Comparison of ENCODE assay signal across 8 mouse cellular contexts in genomic region chr10:112002544-112003215, GRCm38 (mm10). TPM values are rescaled to one million over a fixed set of nuclear protein-coding genes. Genes with fewer than 3 reads are reported as not detected.
A peak's percentile ranks its signal among the peaks of the same experiment; 100 is the strongest.
DNase-seq lines count a peak whose midpoint lies in the region; ATAC-seq lines count a peak whose summit lies in the region.

Gene Glipr1 (minus strand): TSS chr10:112002631.

- ATAC-seq in monocyte, adult 5-6 weeks (replicated peaks; ENCODE audit: insufficient number of reproducible peaks, low FRiP score, low TSS enrichment, poor library complexity, severe bottlenecking), result peak; percentile 96
- ATAC-seq in cerebellum, adult (ENCODE audit: insufficient number of reproducible peaks, low FRiP score, low TSS enrichment), result no peak

- no peak for DNase-seq in urinary bladder, adult 2 months (ENCODE audit: low spot score)
- DNase-seq in urinary bladder, postnatal 10 days (ENCODE audit: low spot score), result no peak
- peak; percentile 6 for DNase-seq in kidney, postnatal 4 days
- DNase-seq in yolk sac, embryonic 10.5 days (ENCODE audit: low spot score), result peak; percentile 68
- no peak for DNase-seq in cerebellum, postnatal 4 days (ENCODE audit: low spot score in 2 of 2)
- no peak for DNase-seq in layer of hippocampus, adult 8-10 months (ENCODE audit: low spot score in 2 of 2)

RNA-seq across cellular contexts. Expression of gene Glipr1, which starts in this region (rescaled TPM):
- polyA plus RNA-seq in urinary bladder, adult 2 months (2012; rRNA removed), result 48.5 and 55.4 TPM in 2 replicates
- total RNA-seq in monocyte, adult 5-6 weeks (2017), result 136 to 239 TPM (median 213 TPM) in 3 replicates
- total RNA-seq in layer of hippocampus, adult 8-10 months (2022), result 1 to 10 TPM; 2.3 to 4.7 (median 3.5) TPM

Comparison
In these comparisons a context has a peak if more than half of its experiments do, and no peak if none do; other contexts are left out.
1. RNA of gene Glipr1 (total RNA-seq): 136 to 239 TPM in monocyte, adult 5-6 weeks; 2.3 to 4.7 TPM in layer of hippocampus, adult 8-10 months; every median in the first group is over 10 times any median in the second.
2. DNase-seq: peak in kidney, postnatal 4 days (2 of 2) and yolk sac, embryonic 10.5 days (single experiment); none in urinary bladder, adult 2 months (single experiment), urinary bladder, postnatal 10 days (single experiment), cerebellum, postnatal 4 days (0 of 2) and layer of hippocampus, adult 8-10 months (0 of 2).